Comparison of ENCODE assay signal across 18 mouse cellular contexts in the genomic region with DNA sequence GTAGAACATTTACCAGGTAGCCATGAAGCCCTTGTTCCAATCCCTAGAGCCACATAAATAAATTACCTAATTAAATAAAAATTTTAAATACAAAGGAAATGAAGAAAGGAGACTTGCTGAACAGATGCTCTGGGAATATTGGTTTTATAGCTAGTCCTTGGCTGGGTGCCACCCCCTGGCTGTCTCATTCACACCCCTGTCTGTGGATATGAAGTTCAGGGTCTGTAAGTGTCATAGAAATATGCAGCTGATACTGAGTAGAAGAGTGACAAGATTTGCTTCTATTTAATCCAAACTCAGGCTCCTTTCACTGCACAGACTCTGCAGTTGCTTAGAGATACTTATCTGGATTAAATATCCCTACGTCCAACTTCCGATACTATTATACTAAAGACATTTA.
DNase-seq lines count a peak whose midpoint lies in the region; ATAC-seq and TF ChIP-seq lines count a peak whose summit lies in the region.
"Had no signal": no experiment of that assay in that cellular context is flagged by ENCODE, and none has a peak within 500 bp of the region (broad histone marks: within the 10 kb centered on the region; RNA-seq: fewer than 3 reads in every experiment).

No protein-coding gene starts in this region.

- no peaks in the 10 kb centered on the region for H3K36me3 ChIP-seq in forebrain, embryonic 14.5 days (ENCODE audit: control insufficient read depth, insufficient read depth, low read length)
- no peaks in the 10 kb centered on the region for H3K36me3 ChIP-seq in forebrain, postnatal 0 days (ENCODE audit: insufficient read depth)
- H3K36me3 ChIP-seq in neural tube, embryonic 12.5 days, result no peaks in the 10 kb centered on the region
- H3K36me3 ChIP-seq in hindbrain, postnatal 0 days (ENCODE audit: insufficient read depth, low read length), result no peaks in the 10 kb centered on the region
- H3K36me3 ChIP-seq: intestine, embryonic 15.5 days had no signal

- H3K4me3 ChIP-seq in forebrain, embryonic 14.5 days (ENCODE audit: low read depth, low read length), result no peak overlapping the region
- H3K4me3 ChIP-seq in forebrain, postnatal 0 days (ENCODE audit: low read depth, low read length), result no peak overlapping the region
- H3K4me3 ChIP-seq in neural tube, embryonic 12.5 days, result no peak overlapping the region
- H3K4me3 ChIP-seq in hindbrain, postnatal 0 days (ENCODE audit: low read length), result no peak overlapping the region
- H3K4me3 ChIP-seq: intestine, embryonic 15.5 days; megakaryocyte, embryonic 14.5 days had no signal

- H3K4me2 ChIP-seq in forebrain, embryonic 14.5 days (ENCODE audit: low read length), result no peak overlapping the region
- H3K4me2 ChIP-seq in forebrain, postnatal 0 days (ENCODE audit: low read depth), result no peak overlapping the region
- H3K4me2 ChIP-seq in neural tube, embryonic 12.5 days (replicated peaks), result no peak overlapping the region
- H3K4me2 ChIP-seq in hindbrain, postnatal 0 days (ENCODE audit: low read depth, low read length), result no peak overlapping the region
- H3K4me2 ChIP-seq: heart, embryonic 11.5 days; intestine, embryonic 15.5 days had no signal

- no peak overlapping the region for H3K9ac ChIP-seq in forebrain, embryonic 14.5 days (ENCODE audit: low read length)
- H3K9ac ChIP-seq in forebrain, postnatal 0 days, result no peak overlapping the region
- H3K9ac ChIP-seq in neural tube, embryonic 12.5 days, result no peak overlapping the region
- no peak overlapping the region for H3K9ac ChIP-seq in hindbrain, postnatal 0 days (replicated peaks; ENCODE audit: low read length)
- H3K9ac ChIP-seq: intestine, embryonic 15.5 days; liver, postnatal 0 days had no signal

- peak; percentile 53 for DNase-seq in forebrain, embryonic 14.5 days (ENCODE audit: low spot score)
- no peak for DNase-seq in forebrain, postnatal 0 days
- DNase-seq in kidney, postnatal 10 days, result peak; percentile 10
- DNase-seq in kidney, adult 18-20 months, result no peak
- DNase-seq in neural tube, embryonic 10.5 days (ENCODE audit: extremely low spot score, low spot score), result no peak
- DNase-seq in hindbrain, postnatal 0 days (ENCODE audit: low spot score), result peak; percentile 45
- DNase-seq: cerebellum, adult 9-11 months; embryo, embryonic 11 days; heart, postnatal 4 days; liver; liver, postnatal 0 days; lung, postnatal 14 days; spleen, adult 18-20 months; thymus, postnatal 25 days had no signal

- TF ChIP-seq CTCF in forebrain, postnatal 0 days (IDR thresholded peaks at IDR 0.05; ENCODE audit: low read depth), result no peak
- TF ChIP-seq CTCF in hindbrain, postnatal 0 days (IDR thresholded peaks at IDR 0.05; ENCODE audit: low read depth), result no peak

- H3K27ac ChIP-seq in forebrain, embryonic 14.5 days (ENCODE audit: low read depth, low read length), result no peak overlapping the region
- no peak overlapping the region for H3K27ac ChIP-seq in forebrain, postnatal 0 days (ENCODE audit: low read depth, low read length)
- no peak overlapping the region for H3K27ac ChIP-seq in neural tube, embryonic 12.5 days
- no peak overlapping the region for H3K27ac ChIP-seq in hindbrain, postnatal 0 days
- H3K27ac ChIP-seq: intestine, embryonic 15.5 days had no signal

- ATAC-seq in forebrain, embryonic 14.5 days, result peak; percentile 69
- no peak for ATAC-seq in forebrain, postnatal 0 days
- 0 out of 2 replicates have a peak, but pooled peaks have one; percentile 25 for ATAC-seq in neural tube, embryonic 12.5 days (ENCODE audit: low FRiP score, low read depth)
- ATAC-seq in hindbrain, postnatal 0 days, result no peak
- ATAC-seq: intestine, embryonic 15.5 days; liver, postnatal 0 days had no signal

- H3K9me3 ChIP-seq in forebrain, embryonic 14.5 days (replicated peaks; ENCODE audit: control insufficient read depth, low read length), result no peaks in the 10 kb centered on the region
- no peaks in the 10 kb centered on the region for H3K9me3 ChIP-seq in forebrain, postnatal 0 days (ENCODE audit: low read length)
- no peaks in the 10 kb centered on the region for H3K9me3 ChIP-seq in neural tube, embryonic 12.5 days
- H3K9me3 ChIP-seq in hindbrain, postnatal 0 days (ENCODE audit: low read length), result no peaks in the 10 kb centered on the region
- H3K9me3 ChIP-seq: intestine, embryonic 15.5 days; megakaryocyte, embryonic 14.5 days had no signal

- H3K27me3 ChIP-seq in forebrain, embryonic 14.5 days (replicated peaks; ENCODE audit: control insufficient read depth, insufficient read depth, low read length), result no peaks in the 10 kb centered on the region
- no peaks in the 10 kb centered on the region for H3K27me3 ChIP-seq in forebrain, postnatal 0 days (ENCODE audit: insufficient read depth, low read length)
- no peaks in the 10 kb centered on the region for H3K27me3 ChIP-seq in neural tube, embryonic 12.5 days (replicated peaks)
- H3K27me3 ChIP-seq in hindbrain, postnatal 0 days (ENCODE audit: insufficient read depth, low read length), result no peaks in the 10 kb centered on the region
- H3K27me3 ChIP-seq: intestine, embryonic 15.5 days; megakaryocyte, embryonic 14.5 days had no signal

- no peaks in the 10 kb centered on the region for H3K4me1 ChIP-seq in forebrain, embryonic 14.5 days (ENCODE audit: control insufficient read depth, insufficient read depth, low read length)
- no peaks in the 10 kb centered on the region for H3K4me1 ChIP-seq in forebrain, postnatal 0 days (ENCODE audit: insufficient read depth)
- H3K4me1 ChIP-seq in neural tube, embryonic 12.5 days, result no peaks in the 10 kb centered on the region
- H3K4me1 ChIP-seq in hindbrain, postnatal 0 days (ENCODE audit: insufficient read depth, low read length), result no peaks in the 10 kb centered on the region
- H3K4me1 ChIP-seq: intestine, embryonic 15.5 days; megakaryocyte, embryonic 14.5 days had no signal

- WGBS in forebrain, embryonic 14.5 days, result 87% methylated on average over 2 of the region's 2 CpGs
- WGBS in forebrain, postnatal 0 days, result 78% methylated on average over 2 of the region's 2 CpGs
- WGBS in neural tube, embryonic 12.5 days, result 94% methylated on average over 2 of the region's 2 CpGs
- 69% methylated on average over 2 of the region's 2 CpGs for whole genome bisulfite sequencing in hindbrain, postnatal 0 days

Comparison
In these comparisons a context has a peak if more than half of its experiments do, and no peak if none do; other contexts are left out.
1. ATAC-seq: peak in forebrain, embryonic 14.5 days (single experiment) and neural tube, embryonic 12.5 days (single experiment); none in forebrain, postnatal 0 days (single experiment) and hindbrain, postnatal 0 days (single experiment).
2. DNase-seq: peak in forebrain, embryonic 14.5 days (single experiment), kidney, postnatal 10 days (single experiment) and hindbrain, postnatal 0 days (single experiment); none in forebrain, postnatal 0 days (single experiment), kidney, adult 18-20 months (single experiment) and neural tube, embryonic 10.5 days (single experiment).